ENCODE assay signal across 8 mouse cellular contexts in genomic region chr1:72243656-72244316, GRCm38 (mm10). TPM values are rescaled to one million over a fixed set of nuclear protein-coding genes. Genes with fewer than 3 reads are reported as not detected.
DNase-seq lines count a peak whose midpoint lies in the region; ATAC-seq and TF ChIP-seq lines count a peak whose summit lies in the region.

No protein-coding gene starts in this region.

- no peaks in the 10 kb centered on the region for H3K9me3 ChIP-seq in heart, embryonic 11.5 days (replicated peaks; ENCODE audit: control insufficient read depth, low read length)
- no peaks in the 10 kb centered on the region for H3K9me3 ChIP-seq in kidney, embryonic 16.5 days (ENCODE audit: low read length)

- peak overlapping the region; percentile 96 for H3ac ChIP-seq in myocyte (ENCODE audit: control insufficient read depth, insufficient read length)

- peak; percentile 100 for DNase-seq in A20 (ENCODE audit: low read depth, low spot score)
- DNase-seq in liver, adult 2 months (ENCODE audit: extremely low read depth, low read depth, low spot score): peak; percentile 85
- DNase-seq in splenic B cell, adult 2 months (ENCODE audit: low read depth, low spot score): peak; percentile 98

- H3K27ac ChIP-seq in bone marrow macrophage, adult 2 months (ENCODE audit: insufficient read depth, low read depth, low read length): peak overlapping the region; percentile 92
- peak overlapping the region; percentile 93 for H3K27ac ChIP-seq in embryonic fibroblast, embryonic 13.5 days (ENCODE audit: insufficient read depth, low read length)
- peak overlapping the region; percentile 98 for H3K27ac ChIP-seq in heart, embryonic 11.5 days (ENCODE audit: low read depth, low read length)
- H3K27ac ChIP-seq in kidney, embryonic 16.5 days (ENCODE audit: low read length): peak overlapping the region; percentile 99
- H3K27ac ChIP-seq in liver, adult 2 months (replicated peaks; ENCODE audit: insufficient read depth, low read depth, low read length): peak overlapping the region; percentile 89

- peak; percentile 94 for ATAC-seq in heart, embryonic 11.5 days (replicated peaks; ENCODE audit: insufficient number of reproducible peaks, low FRiP score, low TSS enrichment)
- peak; percentile 96 for ATAC-seq in kidney, embryonic 16.5 days (ENCODE audit: low FRiP score, low TSS enrichment)

- no peak for TF ChIP-seq CTCF in bone marrow macrophage, adult 2 months (IDR thresholded peaks at IDR 0.05; ENCODE audit: low read depth, low read length)
- no peak for TF ChIP-seq CTCF in embryonic fibroblast, embryonic 13.5 days (IDR thresholded peaks at IDR 0.05; ENCODE audit: borderline replicate concordance, insufficient read depth, low read length)
- no peak for TF ChIP-seq CTCF in liver, adult 2 months (IDR thresholded peaks at IDR 0.05; ENCODE audit: low read depth, low read length)

- no peaks in the 10 kb centered on the region for H3K79me2 ChIP-seq in liver, adult 2 months (ENCODE audit: control insufficient read depth, insufficient read depth, low read length)
- H3K79me2 ChIP-seq in myocyte (ENCODE audit: control insufficient read depth, insufficient read depth): no peaks in the 10 kb centered on the region

- H3K4me2 ChIP-seq in heart, embryonic 11.5 days: peak overlapping the region; percentile 72
- H3K4me2 ChIP-seq in kidney, embryonic 16.5 days (replicated peaks; ENCODE audit: low read depth, low read length): peak overlapping the region; percentile 63
- H3K4me2 ChIP-seq in myocyte (ENCODE audit: low read depth): peak overlapping the region; percentile 71

- peak overlapping the region; percentile 95 for H3K9ac ChIP-seq in heart, embryonic 11.5 days (ENCODE audit: low read depth, low read length)
- peak overlapping the region; percentile 94 for H3K9ac ChIP-seq in kidney, embryonic 16.5 days (replicated peaks; ENCODE audit: low read length)
- H3K9ac ChIP-seq in liver, adult 2 months (ENCODE audit: low read depth, low read length): peak overlapping the region; percentile 93

- H3K36me3 ChIP-seq in heart, embryonic 11.5 days (ENCODE audit: control insufficient read depth, insufficient read depth, low read length): no peaks in the 10 kb centered on the region
- no peaks in the 10 kb centered on the region for H3K36me3 ChIP-seq in kidney, embryonic 16.5 days (ENCODE audit: insufficient read depth, low read length)
- no peaks in the 10 kb centered on the region for H3K36me3 ChIP-seq in liver, adult 2 months (ENCODE audit: control insufficient read depth, insufficient read depth, low read length)
- no peaks in the 10 kb centered on the region for H3K36me3 ChIP-seq in myocyte (ENCODE audit: control insufficient read depth, insufficient read depth)
- H3K36me3 ChIP-seq in splenic B cell, adult 2 months (ENCODE audit: control insufficient read depth, insufficient read depth, low read length, poor library complexity, severe bottlenecking): no peaks in the 10 kb centered on the region

- 0 out of 2 replicates have a peak, but pooled peaks cover 6% of the 10 kb centered on the region for H3K4me1 ChIP-seq in bone marrow macrophage, adult 2 months (ENCODE audit: control insufficient read depth, insufficient read depth, low read length)
- no peaks in the 10 kb centered on the region for H3K4me1 ChIP-seq in embryonic fibroblast, embryonic 13.5 days (ENCODE audit: control insufficient read depth, insufficient read depth, low read length)
- no peaks in the 10 kb centered on the region for H3K4me1 ChIP-seq in heart, embryonic 11.5 days (ENCODE audit: control insufficient read depth, insufficient read depth, low read length)
- no peaks in the 10 kb centered on the region for H3K4me1 ChIP-seq in kidney, embryonic 16.5 days (ENCODE audit: insufficient read depth, low read length)
- no peaks in the 10 kb centered on the region for H3K4me1 ChIP-seq in liver, adult 2 months (ENCODE audit: control insufficient read depth, insufficient read depth, low read length)

- WGBS in heart, embryonic 11.5 days (ENCODE audit: insufficient replicate concordance): under 1% methylated on average over 45 of the region's 47 CpGs
- WGBS in kidney, embryonic 16.5 days: under 1% methylated on average over 46 of the region's 47 CpGs
- WGBS in liver, adult 2 months: 1% methylated on average over 47 of the region's 47 CpGs

- peak overlapping the region; percentile 60 for H3K4me3 ChIP-seq in bone marrow macrophage, adult 2 months (ENCODE audit: insufficient read depth, low read length)
- no peak overlapping the region; the same call in 1 of the 2 replicates for H3K4me3 ChIP-seq in embryonic fibroblast, embryonic 13.5 days (ENCODE audit: insufficient read depth, low read length)
- H3K4me3 ChIP-seq in heart, embryonic 11.5 days (ENCODE audit: low read depth, low read length): peak overlapping the region; percentile 44
- peak overlapping the region; percentile 53 for H3K4me3 ChIP-seq in kidney, embryonic 16.5 days (ENCODE audit: low read length)
- H3K4me3 ChIP-seq in liver, adult 2 months (ENCODE audit: insufficient read depth, low read depth, low read length): peak overlapping the region; percentile 65
- peak overlapping the region; percentile 30 for H3K4me3 ChIP-seq in myocyte

- H3K27me3 ChIP-seq in heart, embryonic 11.5 days (ENCODE audit: control insufficient read depth, insufficient read depth, low read length): no peaks in the 10 kb centered on the region
- H3K27me3 ChIP-seq in kidney, embryonic 16.5 days (ENCODE audit: insufficient read depth, low read length): no peaks in the 10 kb centered on the region
- no peaks in the 10 kb centered on the region for H3K27me3 ChIP-seq in liver, adult 2 months (ENCODE audit: control insufficient read depth, insufficient read depth, low read length)
- H3K27me3 ChIP-seq in myocyte (ENCODE audit: control insufficient read depth, insufficient read depth, insufficient read length): no peaks in the 10 kb centered on the region
- no peaks in the 10 kb centered on the region for H3K27me3 ChIP-seq in splenic B cell, adult 2 months (ENCODE audit: control insufficient read depth, insufficient read depth, low read length, poor library complexity, severe bottlenecking)

- peak; percentile 95 for TF ChIP-seq POLR2A in bone marrow macrophage, adult 2 months (IDR thresholded peaks at IDR 0.05; ENCODE audit: borderline replicate concordance, low read depth, low read length)
- peak; percentile 95; the same call in 1 of the 2 replicates for TF ChIP-seq POLR2A in embryonic fibroblast, embryonic 13.5 days (IDR thresholded peaks at IDR 0.05; ENCODE audit: low read depth, low read length)
- TF ChIP-seq POLR2A in liver, adult 2 months (IDR thresholded peaks at IDR 0.05; ENCODE audit: extremely low read depth, insufficient read depth, low read length): peak; percentile 96; the same call in 1 of the 2 replicates
- TF ChIP-seq POLR2A in myocyte (IDR thresholded peaks at IDR 0.05; ENCODE audit: insufficient read length, low read depth): peak; percentile 94

TF ChIP-seq in myocyte, 11 proteins besides CTCF, POLR2A, EP300 and RAD21:
- TF ChIP-seq MYOG (IDR thresholded peaks at IDR 0.05; ENCODE audit: control insufficient read depth in 1 of 3, insufficient read depth in 1 of 3, insufficient read length in 2 of 3, low read depth in 2 of 3) (peak in 1 of 3 experiments; percentile 29), POLR2AphosphoS2 (IDR thresholded peaks at IDR 0.05; ENCODE audit: insufficient read length, low read depth) (peak; percentile 96), CEBPB (IDR thresholded peaks at IDR 0.05; ENCODE audit: insufficient read depth, poor library complexity, severe bottlenecking) (no peak), SRF (IDR thresholded peaks at IDR 0.05; ENCODE audit: control insufficient read depth, insufficient read length, low read depth) (peak; percentile 100)
TF ChIP-seq in myocyte: peak in this region for 3.

RNA-seq across cellular contexts. Expression of gene Mreg, which starts 31.7 kb away (rescaled TPM):
- polyA plus RNA-seq in bone marrow macrophage, adult 2 months (2012; ENCODE audit: insufficient read depth, insufficient read length, missing spikeins): not detected in 2 replicates
- 0.67 and 0.85 TPM in 2 replicates for polyA plus RNA-seq in embryonic fibroblast, embryonic 13.5 days (2011; ENCODE audit: insufficient read length, low read depth, missing spikeins)
- polyA plus RNA-seq in heart, embryonic 11.5 days (2014; fragmentation: Nextera tagmentation; extraction: Ambion mirVana): 4.8 and 4.9 TPM in 2 replicates
- polyA plus RNA-seq in kidney, embryonic 16.5 days (2015; fragmentation: Nextera tagmentation; extraction: Ambion mirVana): 5.2 and 5.3 TPM in 2 replicates
- total RNA-seq in liver, adult 2 months (2014; rRNA removed): 19.5 and 27.9 TPM in 2 replicates
- 43.1 and 56.6 TPM in 2 replicates for polyA plus RNA-seq in liver, adult 2 months (2012; rRNA removed)
- 2.0 TPM for polyA plus RNA-seq in myocyte (2012; fragmentation: generic; extraction: Trizol)

RNA-seq across cellular contexts. Expression of gene Pecr, which starts 40.3 kb away (rescaled TPM):
- polyA plus RNA-seq in bone marrow macrophage, adult 2 months (2012; ENCODE audit: insufficient read depth, insufficient read length, missing spikeins): 5.6 and 12.3 TPM in 2 replicates
- polyA plus RNA-seq in embryonic fibroblast, embryonic 13.5 days (2011; ENCODE audit: insufficient read length, low read depth, missing spikeins): 16.4 and 17.9 TPM in 2 replicates
- 20.2 and 20.9 TPM in 2 replicates for polyA plus RNA-seq in heart, embryonic 11.5 days (2014; fragmentation: Nextera tagmentation; extraction: Ambion mirVana)
- 62.5 and 70.7 TPM in 2 replicates for polyA plus RNA-seq in kidney, embryonic 16.5 days (2015; fragmentation: Nextera tagmentation; extraction: Ambion mirVana)
- 262 and 269 TPM in 2 replicates for total RNA-seq in liver, adult 2 months (2014; rRNA removed)
- 228 and 250 TPM in 2 replicates for polyA plus RNA-seq in liver, adult 2 months (2012; rRNA removed)
- 13.7 TPM for polyA plus RNA-seq in myocyte (2012; fragmentation: generic; extraction: Trizol)

RNA-seq across cellular contexts. Expression of gene Tmem169, which starts 40.4 kb away (rescaled TPM):
- not detected in 2 replicates for polyA plus RNA-seq in bone marrow macrophage, adult 2 months (2012; ENCODE audit: insufficient read depth, insufficient read length, missing spikeins)
- polyA plus RNA-seq in embryonic fibroblast, embryonic 13.5 days (2011; ENCODE audit: insufficient read length, low read depth, missing spikeins): 0.33 and 0.47 TPM in 2 replicates
- polyA plus RNA-seq in heart, embryonic 11.5 days (2014; fragmentation: Nextera tagmentation; extraction: Ambion mirVana): 0.41 and 0.74 TPM in 2 replicates
- 5.8 and 5.9 TPM in 2 replicates for polyA plus RNA-seq in kidney, embryonic 16.5 days (2015; fragmentation: Nextera tagmentation; extraction: Ambion mirVana)
- 0.13 and 0.18 TPM in 2 replicates for total RNA-seq in liver, adult 2 months (2014; rRNA removed)
- 0.14 and 0.16 TPM in 2 replicates for polyA plus RNA-seq in liver, adult 2 months (2012; rRNA removed)
- 0.41 TPM for polyA plus RNA-seq in myocyte (2012; fragmentation: generic; extraction: Trizol)
